Mouse (Mus musculus) c-Kit-negative CD71-positive TER-119-positive erythroid progenitor cells, embryonic 14.5 days (primary cell): ENCODE measurements around the gene Svbp.

ENCODE experiments used
- DNase-seq: peaks from one replicate; pipeline ENCODE4 v3.0.0-alpha.2; 2013; ENCODE audit warnings: low read depth, low spot score

The Svbp gene

DNA sequence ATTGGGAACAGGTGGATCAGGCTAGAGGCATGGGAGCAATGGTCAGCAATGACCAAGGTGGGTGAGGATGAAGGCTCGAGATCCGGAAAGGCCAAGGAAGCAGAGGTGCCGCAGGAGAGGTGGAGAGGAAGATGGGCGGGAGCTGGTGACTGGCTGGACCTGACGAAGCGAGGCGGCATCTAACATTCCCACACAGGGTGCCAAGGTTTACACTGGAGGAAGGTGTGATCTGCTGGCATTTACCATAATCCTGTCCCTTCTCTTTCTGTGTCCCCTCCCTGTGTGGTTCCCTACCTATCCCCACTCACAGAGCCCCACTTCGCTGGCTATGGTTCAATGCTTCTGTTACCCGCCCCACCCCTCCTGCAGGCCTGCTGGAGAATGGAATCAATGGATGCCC lies 50.9 kb downstream of the Svbp start:
- no peak for DNase-seq

DNA sequence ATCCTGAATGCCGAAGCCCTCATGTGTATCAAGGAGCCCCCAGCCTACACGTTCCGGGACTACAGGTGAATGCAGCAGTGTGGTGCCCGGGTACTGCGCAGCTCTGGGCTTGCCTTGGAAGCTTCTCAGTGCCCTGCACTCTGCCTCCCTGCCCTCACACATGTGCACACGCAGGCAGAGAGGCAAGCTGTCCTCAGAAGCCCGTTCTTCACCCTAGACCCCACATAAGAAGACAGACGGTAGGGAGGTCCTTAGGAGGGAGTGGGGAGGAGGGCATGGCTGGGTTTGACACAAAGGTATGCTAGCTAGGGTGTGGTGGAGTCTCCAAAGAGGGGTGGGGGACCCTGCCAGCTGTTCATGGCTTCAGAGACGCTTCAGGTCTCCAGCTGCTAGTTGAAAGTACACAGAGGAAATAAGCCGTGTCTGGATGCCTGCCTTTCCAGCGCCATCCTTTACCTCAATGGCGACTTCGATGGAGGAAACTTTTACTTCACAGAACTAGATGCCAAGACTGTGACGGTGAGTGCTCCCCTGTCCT lies 51.7 kb downstream of the Svbp start:
- DNase-seq = no peak

DNA sequence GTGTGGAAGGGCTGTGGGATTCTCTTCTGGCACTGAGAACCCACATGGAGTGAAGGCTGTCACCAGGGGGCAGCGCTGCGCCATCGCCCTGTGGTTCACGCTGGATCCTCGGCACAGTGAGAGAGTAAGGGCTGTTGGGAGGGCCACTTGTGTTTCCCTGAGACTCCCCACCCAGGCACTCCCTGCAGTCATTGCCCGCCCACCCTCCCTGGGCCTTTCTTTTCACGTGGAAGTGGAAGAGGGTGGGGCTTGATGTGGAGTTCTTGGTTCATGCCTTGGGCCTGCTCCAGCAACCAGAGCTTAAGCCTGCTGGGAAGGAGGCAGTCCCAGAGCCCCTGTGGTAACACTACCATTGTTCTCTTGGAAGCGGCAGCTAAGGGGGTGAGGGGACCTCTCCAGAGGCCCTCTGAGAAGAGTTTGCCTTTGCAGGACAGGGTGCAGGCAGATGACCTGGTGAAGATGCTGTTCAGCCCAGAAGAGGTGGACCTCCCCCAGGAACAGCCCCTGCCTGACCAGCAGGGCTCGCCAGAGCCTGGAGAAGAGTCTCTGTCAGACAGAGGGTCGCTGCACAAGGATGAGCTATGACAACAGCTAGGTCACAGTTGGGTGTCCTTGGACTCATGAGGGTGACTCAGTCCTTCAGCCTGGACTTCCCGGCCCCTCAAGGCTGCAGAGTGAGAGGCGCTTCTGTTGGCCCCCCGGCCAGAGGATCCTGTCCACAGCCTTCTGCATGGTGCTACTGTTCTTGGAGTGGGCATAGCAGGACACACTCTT lies 52.5 kb downstream of the Svbp start:
- no peak for DNase-seq

DNA sequence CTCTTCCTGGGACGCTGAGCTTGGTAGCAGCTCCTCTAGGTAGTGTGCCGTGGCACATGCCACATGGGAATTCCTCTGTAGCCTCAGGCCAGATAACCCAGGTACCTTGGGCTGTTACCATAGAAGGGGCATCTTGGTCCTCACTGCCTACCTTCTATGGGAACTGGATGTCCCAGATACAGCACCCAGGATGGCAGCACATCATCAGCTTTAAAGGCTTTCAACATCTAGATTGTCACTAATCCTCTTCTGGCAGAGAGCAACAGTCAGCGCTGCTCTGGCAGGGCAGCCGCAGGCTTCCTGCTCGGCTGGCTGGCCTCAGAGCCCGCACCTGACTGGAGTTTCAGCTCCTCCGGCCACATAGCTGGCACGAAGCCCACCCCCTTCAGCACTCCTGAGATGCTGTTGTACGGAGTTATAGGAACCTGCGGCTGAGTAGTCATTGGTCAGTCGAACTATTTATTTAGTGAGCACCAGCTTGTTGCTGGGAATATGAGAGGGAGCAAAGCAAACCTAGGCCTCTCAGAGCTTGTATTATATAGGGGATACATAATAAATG lies 53.4 kb downstream of the Svbp start:
- no peak for DNase-seq
